Mouse (Mus musculus): ENCODE results near the gene Gm12886. TPM values are rescaled to one million over a fixed set of nuclear protein-coding genes. Genes with fewer than 3 reads are reported as not detected.

The Gm12886 gene
- polyA plus RNA-seq (2012; rRNA removed): not detected in 2 replicates

GRCm38 (mm10) chr4:121422999-121423398, at the start of gene Gm12886:
TSS of gene Gm12886 (minus strand) at chr4:121423099.

Other genes with a start within 250 kb of the Gm12886 start
- 20.7 and 22.0 TPM in 2 replicates for gene Rlf, start 208.0 kb downstream of the Gm12886 start, polyA plus RNA-seq (2012; rRNA removed)
- gene Gm12888, start 98.2 kb downstream of the Gm12886 start, polyA plus RNA-seq (2012; rRNA removed): not detected in 2 replicates
- gene Gm12887, start 199.0 kb upstream of the Gm12886 start, polyA plus RNA-seq (2012; rRNA removed): not detected in 2 replicates

All from central nervous system, embryonic 14 days (tissue).